Mouse (Mus musculus): Measurements from ENCODE around the gene Zfp867.

Zfp867 gene

DNA sequence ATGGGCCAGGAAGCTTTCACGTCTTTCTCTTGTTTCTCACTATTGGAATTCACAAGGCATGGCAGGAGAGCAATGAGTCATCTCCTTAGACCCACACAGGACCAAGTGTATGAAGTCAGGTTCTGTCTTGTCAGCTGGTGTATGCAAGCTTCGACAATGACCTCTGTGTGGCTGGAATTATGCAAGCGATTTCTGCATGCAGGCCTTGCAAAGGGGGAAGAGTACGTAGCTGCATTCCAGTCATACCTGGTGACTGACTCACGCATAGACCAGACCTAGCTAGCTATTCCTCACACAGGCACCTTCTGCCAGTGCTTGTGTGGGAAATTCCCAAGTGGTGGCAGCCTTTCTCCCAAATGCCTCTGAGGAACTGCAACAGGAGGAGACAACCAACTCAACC lies 13.3 kb downstream of the Zfp867 start:
- no peak for DNase-seq (ENCODE audit: low spot score in 2 of 2)

DNA sequence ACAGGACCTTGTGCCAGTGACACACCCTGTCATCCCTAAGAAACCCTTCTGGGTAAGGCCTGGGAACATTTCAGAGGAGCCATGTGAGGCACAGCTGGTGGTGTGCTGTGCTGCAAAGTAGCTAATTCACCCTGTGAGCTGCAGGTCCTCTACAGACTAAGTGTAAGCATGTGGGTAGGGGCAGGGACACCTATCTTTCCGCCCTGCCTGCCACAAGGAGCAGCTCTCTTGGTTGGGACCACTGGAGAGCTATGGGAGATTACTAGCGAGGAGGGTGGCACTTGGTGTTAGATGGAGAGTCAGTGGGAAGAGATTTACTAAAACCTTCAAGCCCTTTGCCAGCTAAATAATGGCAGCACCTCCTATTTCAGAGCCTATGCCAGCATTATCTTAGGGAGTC lies 15.4 kb downstream of the Zfp867 start:
- no peak for DNase-seq (ENCODE audit: low spot score in 2 of 2)

DNA sequence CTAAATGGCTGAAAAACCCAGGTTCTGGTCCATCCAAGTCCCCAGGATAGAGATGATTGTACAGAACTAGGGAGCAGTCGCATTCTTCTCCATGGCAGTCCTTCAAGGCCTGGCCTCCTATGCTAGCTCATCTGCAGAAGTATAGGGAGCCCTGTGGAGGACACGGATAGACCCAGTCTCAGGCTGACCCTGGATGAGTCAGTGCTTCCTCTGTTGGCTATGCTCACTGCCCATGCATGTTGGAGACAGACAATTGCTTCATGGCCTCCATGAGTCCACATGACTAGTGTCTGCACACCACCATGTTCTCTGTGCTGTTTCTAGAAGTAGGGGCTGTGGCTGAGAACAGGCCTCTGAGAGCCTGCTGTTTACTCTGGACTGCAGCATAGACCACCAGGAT lies 15.9 kb downstream of the Zfp867 start:
- no peak for DNase-seq (ENCODE audit: low spot score in 2 of 2)

DNA sequence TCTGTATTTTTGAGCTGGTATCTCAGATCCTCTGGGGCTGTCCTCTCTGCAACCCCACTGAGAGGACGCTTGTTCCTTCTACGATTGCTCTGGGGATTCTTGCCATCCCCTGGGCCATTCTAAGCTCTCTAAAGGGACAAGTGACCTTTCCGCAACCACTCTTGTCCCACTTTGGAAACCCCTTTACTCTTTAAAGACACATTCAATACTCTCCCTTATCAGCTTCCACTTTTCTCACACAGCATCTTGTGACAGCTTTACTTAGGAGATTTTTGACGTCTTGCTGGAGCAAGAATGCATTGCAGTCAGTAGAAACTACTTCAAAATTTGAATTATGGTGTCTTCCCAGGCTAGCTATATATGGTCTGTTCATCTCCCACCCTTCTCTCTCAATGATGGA lies 21.2 kb downstream of the Zfp867 start, which contains the start of gene Snap47:
TSS of gene Snap47 (minus strand) at position 101 of the 400 bp plus-strand sequence.
- DNase-seq (ENCODE audit: low spot score in 2 of 2), result no peak

DNA sequence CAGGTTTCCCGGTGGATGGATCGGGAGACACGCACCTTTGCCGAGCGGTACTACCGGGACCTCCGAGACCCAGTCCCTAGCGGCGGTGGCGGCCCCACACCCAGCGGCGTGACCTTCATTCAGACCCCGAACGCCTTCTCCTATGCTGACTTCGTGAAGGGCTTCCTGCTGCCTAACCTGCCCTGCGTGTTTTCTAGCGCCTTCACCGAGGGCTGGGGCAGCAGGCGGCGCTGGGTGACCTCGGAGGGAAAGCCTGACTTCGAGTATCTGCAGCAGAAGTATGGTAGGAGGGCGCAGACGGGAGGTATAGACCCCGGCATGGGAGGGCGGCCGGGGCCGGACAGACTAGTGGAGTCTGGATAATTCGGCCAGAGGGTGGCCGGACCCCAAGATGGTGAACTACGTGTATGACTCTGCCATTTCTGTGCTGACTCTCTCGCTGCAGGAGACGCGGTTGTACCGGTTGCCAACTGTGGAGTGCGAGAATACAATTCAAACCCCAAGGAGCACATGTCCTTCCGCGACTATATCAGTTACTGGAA lies 22.0 kb downstream of the Zfp867 start:
- peak; percentile 17 to 48 for DNase-seq (ENCODE audit: low spot score in 2 of 2)

DNA sequence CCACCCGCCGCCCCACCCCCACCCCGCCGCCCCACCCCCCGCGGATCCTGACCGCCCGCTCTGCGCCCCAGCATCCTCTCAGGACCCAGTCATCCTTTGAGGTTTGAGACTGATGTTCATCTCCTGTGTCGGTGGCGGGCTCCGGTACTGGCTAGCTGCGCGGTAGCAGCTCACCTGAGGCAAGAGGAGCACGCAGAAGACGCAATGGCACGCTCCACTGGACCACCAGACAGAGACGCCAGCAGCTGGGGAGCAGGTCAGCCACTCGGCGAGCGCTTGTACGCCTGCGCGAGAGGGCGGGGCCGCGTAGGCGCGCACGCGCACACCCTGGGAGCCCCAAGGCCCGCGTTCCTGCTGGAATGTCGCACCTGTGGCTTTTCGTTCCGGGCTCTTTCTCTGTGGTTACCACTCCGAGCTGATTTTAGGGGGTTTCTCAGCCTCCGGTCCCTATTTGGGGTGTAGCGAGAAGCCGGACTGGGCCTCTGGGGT lies 22.5 kb downstream of the Zfp867 start, which contains the start of gene Jmjd4:
TSS of gene Jmjd4 (plus strand) at position 305 of the 489 bp plus-strand sequence.
- DNase-seq (ENCODE audit: low spot score in 2 of 2), result peak; percentile 83 to 86

DNA sequence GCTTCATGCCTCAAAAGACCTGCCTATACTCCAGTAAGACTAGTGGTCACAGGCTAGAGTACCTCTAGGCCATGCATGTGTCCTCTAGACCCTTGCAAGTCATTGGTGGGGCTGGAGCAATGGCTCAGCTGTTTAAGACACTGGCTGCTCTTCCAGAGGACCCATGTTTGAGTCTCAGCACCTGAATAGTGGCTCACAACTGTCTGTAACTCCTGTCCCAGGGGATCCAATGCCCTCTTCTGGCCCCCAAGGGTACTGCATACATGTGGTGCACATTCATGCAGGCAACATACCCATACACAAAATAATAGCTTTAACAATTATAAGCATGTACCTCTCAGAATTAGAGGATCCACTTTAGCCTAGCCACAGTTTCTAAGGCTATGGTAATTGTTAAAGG lies 29.2 kb downstream of the Zfp867 start:
- DNase-seq (ENCODE audit: low spot score in 2 of 2), result no peak

DNA sequence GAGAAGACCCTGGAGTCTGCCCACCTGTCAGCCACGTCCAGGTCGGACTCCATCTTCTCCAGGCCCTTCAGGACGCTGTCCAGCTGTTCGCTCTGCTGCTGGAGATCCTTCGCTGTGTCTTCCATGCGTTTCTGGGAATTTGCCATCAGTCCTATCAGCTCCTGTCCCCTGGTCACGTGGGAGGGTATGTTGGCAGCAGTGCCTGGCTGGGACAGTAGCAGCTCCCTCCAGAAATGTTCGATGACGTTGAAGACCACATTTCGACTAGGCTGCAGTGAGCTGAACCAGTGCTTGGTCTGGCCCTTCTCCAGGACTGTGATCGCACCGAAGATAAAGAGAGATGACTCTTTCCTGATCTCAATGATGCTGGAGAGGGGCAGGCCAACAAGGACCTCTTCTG lies 34.3 kb downstream of the Zfp867 start:
- no peak for DNase-seq (ENCODE audit: low spot score in 2 of 2)

DNA sequence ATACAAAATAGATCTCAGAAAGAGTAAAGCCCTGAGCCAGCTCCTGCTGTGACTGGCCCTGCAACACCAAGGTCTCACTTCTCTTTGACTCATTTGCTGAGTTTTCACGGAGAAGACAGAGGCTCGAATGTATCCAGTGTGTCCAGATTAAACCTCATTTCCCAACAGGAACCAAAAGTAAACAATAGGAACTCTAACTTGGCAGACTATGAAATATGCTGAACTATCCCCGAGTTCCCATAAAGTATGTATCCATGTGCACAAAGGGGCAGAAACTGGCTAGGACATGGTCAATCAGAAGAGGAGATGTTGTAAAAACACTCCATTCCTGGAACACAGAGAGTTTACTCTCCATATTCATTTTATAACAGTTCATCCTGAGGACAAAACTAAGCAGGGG lies 40.0 kb downstream of the Zfp867 start:
- no peak for DNase-seq (ENCODE audit: low spot score in 2 of 2)

DNA sequence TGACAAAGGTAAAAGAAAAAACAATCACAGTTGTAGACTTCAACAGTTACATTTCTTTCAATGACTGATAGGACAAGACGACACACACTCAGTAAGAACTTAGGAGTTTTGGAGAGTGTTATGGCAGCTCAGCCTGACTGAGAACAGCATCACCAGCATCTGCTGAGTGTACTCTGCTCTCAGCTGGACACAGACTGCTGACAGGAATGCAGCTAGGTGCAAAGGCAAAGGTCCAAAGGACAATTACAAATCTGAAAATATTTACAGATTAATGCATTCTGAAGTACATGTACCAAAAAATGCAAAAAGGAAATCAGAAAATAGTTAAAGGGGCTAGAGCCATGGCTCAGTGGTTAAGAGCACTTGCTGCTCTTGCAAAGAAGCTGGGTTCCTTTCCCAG lies 42.3 kb downstream of the Zfp867 start:
- no peak for DNase-seq (ENCODE audit: low spot score in 2 of 2)

DNA sequence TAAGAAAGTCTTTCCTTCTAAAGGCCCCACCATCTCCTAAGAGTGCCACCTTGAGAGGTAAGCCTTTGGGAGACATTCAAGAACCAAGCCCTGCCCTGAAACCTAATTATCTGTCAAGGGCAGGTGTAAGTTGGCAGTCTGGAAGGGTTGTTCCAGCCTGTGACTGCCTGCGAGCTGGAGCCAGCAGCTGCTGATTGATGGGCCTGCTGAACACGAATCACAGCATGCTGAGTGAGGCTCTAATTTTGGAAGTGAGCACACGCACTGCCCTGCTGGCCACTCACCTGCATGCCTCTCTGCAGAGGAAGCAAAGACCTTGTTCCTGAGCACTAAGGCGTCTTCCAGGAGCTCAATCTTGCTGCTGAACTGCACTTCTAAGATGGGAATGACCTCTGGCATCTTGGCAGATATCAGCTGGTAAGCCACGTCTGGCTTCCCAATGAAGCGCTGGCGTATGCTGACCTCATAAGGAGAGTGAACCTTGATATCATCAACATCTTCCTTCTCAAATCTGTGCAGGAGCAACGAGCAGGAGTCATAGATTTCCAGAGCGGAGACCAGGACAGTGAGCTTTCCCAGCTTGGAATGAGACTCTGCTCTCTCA lies 44.1 kb downstream of the Zfp867 start:
- no peak for DNase-seq (ENCODE audit: low spot score in 2 of 2)

DNA sequence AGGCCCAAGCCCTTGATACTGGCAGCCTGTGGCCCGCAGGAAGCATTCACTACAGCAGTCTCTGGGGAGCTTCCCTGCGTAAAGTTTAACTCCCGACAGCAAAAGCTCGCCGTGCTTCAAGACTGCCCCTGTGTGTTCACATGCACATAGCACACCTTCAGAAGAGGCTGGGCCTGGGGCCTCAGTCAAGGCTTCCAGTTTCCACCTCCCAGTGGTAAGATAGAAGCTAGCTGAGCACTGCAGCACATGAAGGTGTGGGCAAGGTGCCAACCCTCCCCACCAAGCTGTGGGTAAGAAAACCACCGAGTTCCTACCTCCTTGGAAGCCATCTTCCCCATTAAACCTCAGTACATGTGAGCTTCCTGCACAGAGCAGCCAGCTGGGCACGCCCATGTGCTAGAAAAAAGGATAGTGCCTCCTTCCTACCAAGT lies 46.6 kb downstream of the Zfp867 start:
- no peak for DNase-seq (ENCODE audit: low spot score in 2 of 2)

DNA sequence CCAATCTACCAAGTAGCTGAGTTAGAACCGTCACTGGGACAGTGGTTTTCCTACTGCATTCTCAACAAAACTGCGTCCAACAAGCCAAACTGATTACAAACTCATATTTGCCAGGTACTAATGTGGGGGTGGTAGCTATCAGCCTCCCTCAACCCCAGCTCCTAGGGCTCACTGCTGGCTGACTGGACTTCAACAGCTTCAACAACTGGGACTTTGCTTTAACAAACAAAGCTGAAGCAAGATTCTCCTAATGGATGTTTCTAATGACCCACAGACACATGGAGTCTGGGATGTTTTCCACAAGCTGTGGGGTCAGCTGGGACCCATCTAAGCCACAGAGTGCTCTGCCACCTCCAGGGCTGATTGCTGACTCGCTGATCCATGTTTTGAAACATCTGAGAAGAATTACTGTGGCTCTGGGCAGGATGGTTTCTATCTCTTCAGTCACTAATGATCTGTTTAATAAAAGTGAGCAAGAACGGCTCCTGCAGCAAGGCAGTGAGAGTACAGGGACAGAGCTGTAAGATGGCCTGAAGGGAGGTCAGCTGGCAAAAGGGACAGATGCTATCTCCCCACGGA lies 49.2 kb downstream of the Zfp867 start:
- DNase-seq (ENCODE audit: low spot score in 2 of 2), result no peak

DNA sequence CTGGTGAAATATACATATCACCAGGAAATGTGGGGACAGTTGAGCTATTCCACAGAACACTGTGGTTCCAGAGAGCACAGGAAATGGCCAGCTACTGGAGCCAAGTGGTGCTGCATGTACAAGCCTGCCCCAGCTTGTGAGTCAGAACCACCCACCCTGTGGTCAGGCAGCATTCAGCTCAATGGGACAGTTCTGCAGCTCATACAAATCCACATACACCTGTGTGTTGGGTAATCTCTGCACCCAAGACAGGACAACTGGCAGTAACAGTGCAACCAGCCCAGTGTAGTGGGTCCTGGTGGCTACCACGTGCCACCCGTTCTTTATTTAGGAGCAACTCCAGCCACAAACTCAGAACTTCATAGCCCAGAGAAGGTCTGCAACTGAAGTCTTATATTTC lies 50.3 kb downstream of the Zfp867 start:
- DNase-seq (ENCODE audit: low spot score in 2 of 2), result no peak

DNA sequence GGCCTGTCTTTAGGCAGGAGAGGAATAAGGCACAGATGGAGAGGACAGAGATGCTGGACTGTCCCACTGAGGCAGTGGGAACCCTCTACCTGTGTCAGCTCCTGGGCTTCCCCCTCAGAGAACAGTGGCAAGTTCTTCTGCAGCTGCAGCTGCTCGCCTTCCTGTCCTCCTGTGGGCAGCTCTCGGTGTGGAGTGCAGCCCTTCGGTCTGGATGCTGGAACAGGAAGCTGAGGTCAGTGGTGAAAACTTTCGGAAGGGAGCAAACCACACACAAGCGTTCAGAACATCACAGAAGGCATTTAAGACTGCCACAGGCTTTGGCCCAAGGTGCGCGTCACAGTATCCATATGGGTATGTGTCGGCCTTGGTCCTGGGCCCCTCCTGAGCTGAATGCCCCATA lies 50.8 kb downstream of the Zfp867 start:
- no peak for DNase-seq (ENCODE audit: low spot score in 2 of 2)

DNA sequence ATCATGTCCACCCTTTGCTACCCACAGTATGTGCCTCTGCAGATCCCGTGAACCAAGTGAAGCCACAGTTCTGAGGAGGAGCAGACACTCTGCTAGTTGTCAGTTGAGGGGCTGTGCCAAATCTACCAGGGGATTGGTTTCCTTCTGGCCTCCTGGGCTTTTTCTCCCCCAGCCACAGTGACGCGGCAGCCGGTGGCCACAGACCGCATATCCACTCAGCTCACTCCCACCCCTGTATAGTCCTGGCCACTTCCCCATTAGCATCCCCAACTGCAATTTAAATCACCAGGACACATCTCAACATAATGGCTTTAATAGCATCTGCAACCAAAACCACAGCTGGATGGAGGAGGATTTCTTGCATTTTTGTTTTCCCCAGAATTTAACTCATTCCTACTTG lies 53.6 kb downstream of the Zfp867 start:
- DNase-seq (ENCODE audit: low spot score in 2 of 2), result no peak

DNA sequence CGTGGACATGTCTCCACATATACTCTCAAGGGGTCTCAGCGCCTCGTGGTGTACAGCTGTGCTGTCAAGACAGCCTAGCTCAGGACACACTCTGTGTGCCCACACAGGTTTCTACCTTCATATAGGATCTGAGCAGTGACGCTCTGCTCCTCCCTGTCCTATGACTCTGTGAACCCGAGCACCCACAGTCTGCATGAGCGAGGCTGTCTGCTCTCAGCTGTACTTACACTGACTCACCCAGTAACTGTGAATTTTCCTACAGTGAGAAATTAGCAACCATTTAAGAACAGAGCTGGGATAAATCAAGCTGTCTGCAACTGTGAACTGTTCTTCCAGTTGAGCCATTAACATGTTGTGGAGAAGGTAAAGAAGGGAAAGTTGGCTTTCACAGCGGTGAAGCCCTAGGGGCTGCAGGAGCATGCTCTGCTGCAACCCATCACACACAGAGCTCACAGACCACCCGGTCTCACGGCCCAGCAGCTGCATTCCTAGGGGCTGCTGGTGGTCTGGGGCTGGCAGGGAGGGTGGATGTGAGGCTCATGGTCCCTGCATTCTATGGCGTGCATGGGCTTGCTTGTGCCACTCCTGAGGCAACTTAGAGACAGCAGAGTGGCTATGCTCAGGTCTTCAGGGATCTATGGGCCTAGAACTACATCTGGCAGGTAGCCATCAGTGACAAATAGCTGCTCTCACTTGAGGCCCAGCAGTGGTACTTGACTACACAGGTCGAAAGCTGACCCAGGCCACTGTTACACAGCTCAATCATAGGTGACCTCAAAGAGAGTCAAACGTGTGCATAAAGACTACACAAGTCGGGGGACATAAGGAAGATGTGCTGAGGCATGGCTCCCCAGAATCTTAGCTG lies 59.0 kb downstream of the Zfp867 start:
- DNase-seq (ENCODE audit: low spot score in 2 of 2), result no peak

DNA sequence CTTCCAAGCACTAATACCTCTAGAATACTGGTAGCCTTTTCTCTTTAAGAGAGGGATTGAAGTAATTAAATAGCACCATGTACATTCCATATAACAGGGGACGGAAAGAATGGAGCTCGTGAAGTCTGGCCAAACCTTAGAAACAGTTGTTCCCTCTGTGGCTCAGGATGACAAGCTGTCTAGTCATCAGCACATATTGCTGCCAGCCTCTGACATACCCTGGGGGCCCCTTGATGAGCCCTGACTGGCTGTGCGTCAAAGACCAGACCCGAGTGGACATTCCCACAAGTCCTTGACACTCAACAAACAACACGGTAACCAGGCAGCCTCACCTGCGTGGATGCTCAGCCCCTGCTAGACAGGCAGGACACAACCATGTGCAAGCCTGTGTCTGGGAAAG lies 60.2 kb downstream of the Zfp867 start:
- DNase-seq (ENCODE audit: low spot score in 2 of 2), result no peak
